In genomic region chr9:44378153-44378730, GRCm38 (mm10) we compare ENCODE assay signal across 9 mouse cellular contexts. TPM values are rescaled to one million over a fixed set of nuclear protein-coding genes. Genes with fewer than 3 reads are reported as not detected.
A peak's percentile ranks its signal among the peaks of the same experiment; 100 is the strongest.
DNase-seq lines count a peak whose midpoint lies in the region; ATAC-seq and TF ChIP-seq lines count a peak whose summit lies in the region.
"Had no signal": no experiment of that assay in that cellular context is flagged by ENCODE, and none has a peak within 500 bp of the region (broad histone marks: within the 10 kb centered on the region; RNA-seq: fewer than 3 reads in every experiment).

No protein-coding gene starts in this region.

- no peak overlapping the region for H3K27ac ChIP-seq in kidney, embryonic 16.5 days (ENCODE audit: low read length)
- H3K27ac ChIP-seq in hindbrain, postnatal 0 days = peak overlapping the region; percentile 86; the same call in 1 of the 2 replicates

- WGBS in kidney, embryonic 16.5 days = 88% methylated on average over 5 of the region's 5 CpGs
- WGBS in hindbrain, postnatal 0 days = 88% methylated on average over 5 of the region's 5 CpGs

- TF ChIP-seq CTCF in hindbrain, postnatal 0 days (IDR thresholded peaks at IDR 0.05; ENCODE audit: low read depth) = no peak

- peaks cover 17% of the 10 kb centered on the region for H3K4me1 ChIP-seq in kidney, embryonic 16.5 days (ENCODE audit: insufficient read depth, low read length)
- H3K4me1 ChIP-seq in hindbrain, postnatal 0 days (ENCODE audit: insufficient read depth, low read length) = peaks cover 9% of the 10 kb centered on the region

- H3K4me2 ChIP-seq in kidney, embryonic 16.5 days (replicated peaks; ENCODE audit: low read depth, low read length) = peak overlapping the region; percentile 96
- H3K4me2 ChIP-seq in hindbrain, postnatal 0 days (ENCODE audit: low read depth, low read length) = peak overlapping the region; percentile 82
- H3K4me2 ChIP-seq in myocyte (ENCODE audit: low read depth) = peak overlapping the region; percentile 79

- no peak for DNase-seq in kidney, adult 8-10 months
- no peak for DNase-seq in hindbrain, postnatal 0 days (ENCODE audit: low spot score)
- DNase-seq in gastrocnemius, postnatal 14 days = no peak
- no peak for DNase-seq in right cerebral cortex, postnatal 36 days (ENCODE audit: low spot score in 2 of 2)
- DNase-seq in left cerebral cortex, adult 8-10 months (ENCODE audit: low spot score in 2 of 2) = no peak
- DNase-seq: lung, postnatal 14 days had no signal

- no peak for TF ChIP-seq POLR2A in myocyte (IDR thresholded peaks at IDR 0.05; ENCODE audit: insufficient read length, low read depth)

- no peak for ATAC-seq in kidney, embryonic 16.5 days (ENCODE audit: low FRiP score, low TSS enrichment)
- ATAC-seq in activated CD4-positive, CD25-positive, alpha-beta regulatory T cell, adult 4 months = peak; percentile 7
- ATAC-seq in hindbrain, postnatal 0 days = no peak

- peak overlapping the region; percentile 87 for H3K4me3 ChIP-seq in kidney, embryonic 16.5 days (ENCODE audit: low read length)
- peak overlapping the region; percentile 87 for H3K4me3 ChIP-seq in hindbrain, postnatal 0 days (ENCODE audit: low read length)
- peak overlapping the region; percentile 88 for H3K4me3 ChIP-seq in myocyte

- H3K36me3 ChIP-seq in kidney, embryonic 16.5 days (ENCODE audit: insufficient read depth, low read length) = peaks cover 24% of the 10 kb centered on the region
- peaks cover 22% of the 10 kb centered on the region for H3K36me3 ChIP-seq in hindbrain, postnatal 0 days (ENCODE audit: insufficient read depth, low read length)
- peaks cover 9% of the 10 kb centered on the region for H3K36me3 ChIP-seq in myocyte (ENCODE audit: control insufficient read depth, insufficient read depth)

- H3K9ac ChIP-seq in kidney, embryonic 16.5 days (replicated peaks; ENCODE audit: low read length) = peak overlapping the region; percentile 87
- peak overlapping the region; percentile 96; the same call in 1 of the 2 replicates for H3K9ac ChIP-seq in hindbrain, postnatal 0 days (replicated peaks; ENCODE audit: low read length)

- H3ac ChIP-seq in myocyte (ENCODE audit: control insufficient read depth, insufficient read length) = peak overlapping the region; percentile 65

- H3K9me3 ChIP-seq in kidney, embryonic 16.5 days (ENCODE audit: low read length) = no peaks in the 10 kb centered on the region
- no peaks in the 10 kb centered on the region for H3K9me3 ChIP-seq in hindbrain, postnatal 0 days (ENCODE audit: low read length)

- intact Hi-C loops in gastrocnemius, postnatal 14 days (cut with DNase I; ENCODE audit: low total_unique reads) = no loop called here

- H3K27me3 ChIP-seq in kidney, embryonic 16.5 days (ENCODE audit: insufficient read depth, low read length) = no peaks in the 10 kb centered on the region
- H3K27me3 ChIP-seq in hindbrain, postnatal 0 days (ENCODE audit: insufficient read depth, low read length) = no peaks in the 10 kb centered on the region
- H3K27me3 ChIP-seq in myocyte (ENCODE audit: control insufficient read depth, insufficient read depth, insufficient read length) = no peaks in the 10 kb centered on the region

- H3K79me2 ChIP-seq in myocyte (ENCODE audit: control insufficient read depth, insufficient read depth) = peaks cover 20% of the 10 kb centered on the region

TF ChIP-seq in myocyte, 11 proteins besides CTCF, POLR2A, EP300 and RAD21:
- TF ChIP-seq SRF (IDR thresholded peaks at IDR 0.05; ENCODE audit: control insufficient read depth, insufficient read length, low read depth) = no peak
- TF ChIP-seq MAX (IDR thresholded peaks at IDR 0.05; ENCODE audit: low read depth) = no peak
- no peak for TF ChIP-seq E2F4 (IDR thresholded peaks at IDR 0.05; ENCODE audit: insufficient read depth)
- no peak for TF ChIP-seq TCF3 (IDR thresholded peaks at IDR 0.05; ENCODE audit: insufficient read length, low read depth)
- TF ChIP-seq CEBPB (IDR thresholded peaks at IDR 0.05; ENCODE audit: insufficient read depth, poor library complexity, severe bottlenecking) = no peak
- no peak for TF ChIP-seq TCF12 (IDR thresholded peaks at IDR 0.05; ENCODE audit: insufficient read depth, poor library complexity, severe bottlenecking)
- no peak for TF ChIP-seq USF1 (IDR thresholded peaks at IDR 0.05; ENCODE audit: low read depth)
- no peak for TF ChIP-seq MYOD1 (IDR thresholded peaks at IDR 0.05; ENCODE audit: control insufficient read depth in 1 of 3, insufficient read length in 2 of 3, low read depth in 2 of 3)
- TF ChIP-seq MYOG (IDR thresholded peaks at IDR 0.05; ENCODE audit: control insufficient read depth in 1 of 3, insufficient read depth in 1 of 3, insufficient read length in 2 of 3, low read depth in 2 of 3) = no peak
- TF ChIP-seq POLR2AphosphoS2 (IDR thresholded peaks at IDR 0.05; ENCODE audit: insufficient read length, low read depth) = no peak
- TF ChIP-seq REST (IDR thresholded peaks at IDR 0.05; ENCODE audit: insufficient read depth, insufficient read length) = no peak
TF ChIP-seq in myocyte: peak in this region for 0.

RNA-seq across cellular contexts. Expression of gene Hyou1, which starts 1.0 kb away (rescaled TPM):
- 48.0 and 51.2 TPM in 2 replicates for polyA plus RNA-seq in kidney, embryonic 16.5 days (2015; fragmentation: Nextera tagmentation; extraction: Ambion mirVana)
- 10 to 100 TPM; 15.7 to 20.3 TPM for polyA plus RNA-seq in activated CD4-positive, CD25-positive, alpha-beta regulatory T cell, adult 4 months (2017; shearing (Covaris generic))
- 60.6 and 95.7 TPM in 2 replicates for total RNA-seq in hindbrain, postnatal 0 days (2014; rRNA removed)
- 15.5 and 17.4 TPM in 2 replicates for polyA plus RNA-seq in hindbrain, postnatal 0 days (2015; fragmentation: Nextera tagmentation; extraction: Ambion mirVana)
- 45.9 TPM for polyA plus RNA-seq in myocyte (2012; fragmentation: generic; extraction: Trizol)
- 10 to 100 TPM; 25.9 to 30.6 TPM for total RNA-seq in gastrocnemius, postnatal 14 days (2021)
- total RNA-seq in left cerebral cortex, adult 8-10 months (2022) = 100 to 1,000 TPM; 106 to 115 (median 112) TPM

RNA-seq across cellular contexts. Expression of gene Vps11, which starts 16.8 kb away (rescaled TPM):
- 38.5 and 40.0 TPM in 2 replicates for polyA plus RNA-seq in kidney, embryonic 16.5 days (2015; fragmentation: Nextera tagmentation; extraction: Ambion mirVana)
- polyA plus RNA-seq in activated CD4-positive, CD25-positive, alpha-beta regulatory T cell, adult 4 months (2017; shearing (Covaris generic)) = 10 to 100 TPM; 21.5 to 40.8 TPM
- total RNA-seq in hindbrain, postnatal 0 days (2014; rRNA removed) = 41.6 and 53.2 TPM in 2 replicates
- 39.3 and 39.9 TPM in 2 replicates for polyA plus RNA-seq in hindbrain, postnatal 0 days (2015; fragmentation: Nextera tagmentation; extraction: Ambion mirVana)
- 26.4 TPM for polyA plus RNA-seq in myocyte (2012; fragmentation: generic; extraction: Trizol)
- total RNA-seq in gastrocnemius, postnatal 14 days (2021) = 10 to 100 TPM; 15.6 to 16.9 TPM
- total RNA-seq in left cerebral cortex, adult 8-10 months (2022) = 10 to 100 TPM; 61.9 to 66.7 (median 63.5) TPM

RNA-seq across cellular contexts. Expression of gene Slc37a4, which starts 18.4 kb away (rescaled TPM):
- polyA plus RNA-seq in kidney, embryonic 16.5 days (2015; fragmentation: Nextera tagmentation; extraction: Ambion mirVana) = 67.3 and 74.4 TPM in 2 replicates
- polyA plus RNA-seq in activated CD4-positive, CD25-positive, alpha-beta regulatory T cell, adult 4 months (2017; shearing (Covaris generic)) = 10 to 100 TPM; 14.1 to 17.1 TPM
- total RNA-seq in hindbrain, postnatal 0 days (2014; rRNA removed) = 72.7 and 93.9 TPM in 2 replicates
- 40.2 and 40.3 TPM in 2 replicates for polyA plus RNA-seq in hindbrain, postnatal 0 days (2015; fragmentation: Nextera tagmentation; extraction: Ambion mirVana)
- polyA plus RNA-seq in myocyte (2012; fragmentation: generic; extraction: Trizol) = 20.8 TPM
- 100 to 1,000 TPM; 164 to 179 TPM for total RNA-seq in gastrocnemius, postnatal 14 days (2021)
- 10 to 100 TPM; 30.5 to 34.1 (median 31.8) TPM for total RNA-seq in left cerebral cortex, adult 8-10 months (2022)

RNA-seq across cellular contexts. Expression of gene Rps25, which starts 28.7 kb away (rescaled TPM):
- polyA plus RNA-seq in kidney, embryonic 16.5 days (2015; fragmentation: Nextera tagmentation; extraction: Ambion mirVana) = 1,444 and 1,489 TPM in 2 replicates
- polyA plus RNA-seq in activated CD4-positive, CD25-positive, alpha-beta regulatory T cell, adult 4 months (2017; shearing (Covaris generic)) = 1,000 to 10,000 TPM; 3,659 to 4,118 TPM
- 190 and 229 TPM in 2 replicates for total RNA-seq in hindbrain, postnatal 0 days (2014; rRNA removed)
- 1,650 and 1,709 TPM in 2 replicates for polyA plus RNA-seq in hindbrain, postnatal 0 days (2015; fragmentation: Nextera tagmentation; extraction: Ambion mirVana)
- polyA plus RNA-seq in myocyte (2012; fragmentation: generic; extraction: Trizol) = 1,955 TPM
- 1,000 to 10,000 TPM in 1 of 2 experiments, 100 to 1,000 TPM in 1; 952 to 1,089 TPM for total RNA-seq in gastrocnemius, postnatal 14 days (2021)
- total RNA-seq in left cerebral cortex, adult 8-10 months (2022) = 100 to 1,000 TPM; 768 to 851 (median 802) TPM

RNA-seq across cellular contexts. Expression of gene Trappc4, which starts 29.2 kb away (rescaled TPM):
- polyA plus RNA-seq in kidney, embryonic 16.5 days (2015; fragmentation: Nextera tagmentation; extraction: Ambion mirVana) = 138 TPM in 2 replicates
- 100 to 1,000 TPM; 119 to 162 TPM for polyA plus RNA-seq in activated CD4-positive, CD25-positive, alpha-beta regulatory T cell, adult 4 months (2017; shearing (Covaris generic))
- 108 and 120 TPM in 2 replicates for total RNA-seq in hindbrain, postnatal 0 days (2014; rRNA removed)
- polyA plus RNA-seq in hindbrain, postnatal 0 days (2015; fragmentation: Nextera tagmentation; extraction: Ambion mirVana) = 293 and 307 TPM in 2 replicates
- polyA plus RNA-seq in myocyte (2012; fragmentation: generic; extraction: Trizol) = 119 TPM
- total RNA-seq in gastrocnemius, postnatal 14 days (2021) = 10 to 100 TPM; 17.5 to 19.9 TPM
- 10 to 100 TPM; 67.4 to 74.5 (median 72.5) TPM for total RNA-seq in left cerebral cortex, adult 8-10 months (2022)
